Mouse (Mus musculus): ENCODE results near the gene Dad1.

Gene Dad1

DNA sequence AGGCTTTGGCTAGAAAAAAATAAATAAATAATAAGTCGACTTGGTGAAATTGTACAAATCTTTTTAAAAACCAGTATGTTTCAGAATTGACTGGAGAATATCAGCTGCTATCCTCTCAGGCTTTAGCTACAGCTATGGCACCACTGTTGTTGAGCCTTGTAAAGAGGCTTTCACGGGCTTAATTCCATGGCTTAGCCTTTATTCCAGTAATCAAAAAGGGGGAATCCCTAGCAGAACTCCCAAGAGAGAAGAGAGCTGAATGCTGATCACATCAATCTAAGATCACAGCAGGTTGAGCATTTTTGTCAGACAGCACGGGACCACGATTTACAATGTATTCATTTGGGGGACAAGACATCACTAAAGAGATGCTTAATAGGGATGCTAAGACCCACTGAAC lies 49.1 kb downstream of the Dad1 start:
- no peak for DNase-seq

DNA sequence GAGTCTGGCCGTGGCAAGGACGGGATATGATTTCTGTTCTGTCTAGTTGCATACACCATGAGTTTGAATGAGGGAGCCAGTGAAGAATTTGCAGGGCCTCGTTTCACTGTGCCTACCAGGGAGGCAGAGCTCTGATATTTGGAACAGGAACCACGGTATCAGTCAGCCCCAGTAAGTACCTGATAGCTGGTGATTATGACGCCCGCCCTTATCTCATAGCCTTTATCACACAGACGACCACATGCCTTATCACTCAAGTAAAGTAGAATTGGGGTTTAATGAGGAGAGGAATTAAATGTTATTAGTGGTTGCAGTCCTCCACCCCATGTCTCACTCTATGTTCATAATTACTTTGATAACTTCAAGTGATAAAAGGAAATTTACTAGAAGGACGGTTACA lies 49.6 kb downstream of the Dad1 start:
- no peak for DNase-seq

- no peak for DNase-seq
Measured at GRCm38 (mm10) chr14:54203776-54204175, 50.1 kb downstream of the Dad1 start.

- no peak for DNase-seq
Measured at GRCm38 (mm10) chr14:54203207-54203606, 50.7 kb downstream of the Dad1 start.

- DNase-seq = no peak
Measured at GRCm38 (mm10) chr14:54200363-54200762, 53.5 kb downstream of the Dad1 start.

DNA sequence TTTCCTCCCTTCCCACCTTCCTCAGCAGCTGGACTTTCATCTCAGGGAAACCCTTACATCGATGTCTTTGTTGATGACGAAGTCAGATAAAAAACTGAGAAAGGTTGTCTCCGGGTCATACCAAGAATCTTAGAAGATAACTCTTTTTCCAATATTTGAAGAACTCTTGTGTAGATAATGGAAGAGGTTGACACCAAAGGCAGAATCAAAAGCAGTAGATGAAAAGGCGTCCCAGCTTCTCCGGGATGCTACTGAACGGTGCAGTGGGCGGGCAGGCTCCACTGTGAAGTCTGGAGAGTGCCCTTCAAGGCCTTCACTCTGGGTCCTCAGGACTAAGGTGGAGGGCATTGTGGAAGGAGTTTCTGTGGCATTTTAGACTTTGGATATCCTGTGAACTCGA lies 54.2 kb downstream of the Dad1 start:
- DNase-seq = no peak

GRCm38 (mm10) chr14:54197740-54198139 lies 56.2 kb downstream of the Dad1 start:
- no peak for DNase-seq

DNA sequence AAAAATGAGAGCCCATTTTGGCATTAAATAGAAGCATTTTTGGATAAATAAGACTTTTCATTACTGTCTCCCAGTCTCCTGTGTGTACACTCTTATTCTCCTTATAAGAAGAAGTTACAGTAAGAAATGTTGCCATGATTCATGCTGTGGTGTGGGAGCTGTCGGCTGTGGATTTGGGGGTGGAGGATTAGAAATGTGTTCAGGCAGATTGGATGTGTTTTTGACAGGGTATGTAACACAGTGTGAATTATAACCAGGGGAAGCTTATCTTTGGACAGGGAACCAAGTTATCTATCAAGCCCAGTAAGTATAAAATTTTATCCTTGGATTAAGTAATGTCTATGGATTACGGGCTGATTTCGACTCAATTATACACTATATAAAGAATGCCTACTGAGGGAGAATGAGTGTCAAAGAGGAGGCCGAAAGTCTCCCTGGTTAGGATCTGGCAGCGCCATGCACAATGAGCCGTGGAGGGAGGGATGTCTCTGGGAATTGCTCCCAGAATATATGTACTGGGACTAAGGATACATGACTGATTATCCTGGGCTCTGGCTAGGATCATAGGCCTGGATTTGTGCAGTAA lies 58.0 kb downstream of the Dad1 start:
- no peak for DNase-seq

- no peak for DNase-seq
Measured at GRCm38 (mm10) chr14:54193354-54194133, 60.4 kb downstream of the Dad1 start.

GRCm38 (mm10) chr14:54192462-54192847 lies 61.4 kb downstream of the Dad1 start:
- DNase-seq = no peak

DNA sequence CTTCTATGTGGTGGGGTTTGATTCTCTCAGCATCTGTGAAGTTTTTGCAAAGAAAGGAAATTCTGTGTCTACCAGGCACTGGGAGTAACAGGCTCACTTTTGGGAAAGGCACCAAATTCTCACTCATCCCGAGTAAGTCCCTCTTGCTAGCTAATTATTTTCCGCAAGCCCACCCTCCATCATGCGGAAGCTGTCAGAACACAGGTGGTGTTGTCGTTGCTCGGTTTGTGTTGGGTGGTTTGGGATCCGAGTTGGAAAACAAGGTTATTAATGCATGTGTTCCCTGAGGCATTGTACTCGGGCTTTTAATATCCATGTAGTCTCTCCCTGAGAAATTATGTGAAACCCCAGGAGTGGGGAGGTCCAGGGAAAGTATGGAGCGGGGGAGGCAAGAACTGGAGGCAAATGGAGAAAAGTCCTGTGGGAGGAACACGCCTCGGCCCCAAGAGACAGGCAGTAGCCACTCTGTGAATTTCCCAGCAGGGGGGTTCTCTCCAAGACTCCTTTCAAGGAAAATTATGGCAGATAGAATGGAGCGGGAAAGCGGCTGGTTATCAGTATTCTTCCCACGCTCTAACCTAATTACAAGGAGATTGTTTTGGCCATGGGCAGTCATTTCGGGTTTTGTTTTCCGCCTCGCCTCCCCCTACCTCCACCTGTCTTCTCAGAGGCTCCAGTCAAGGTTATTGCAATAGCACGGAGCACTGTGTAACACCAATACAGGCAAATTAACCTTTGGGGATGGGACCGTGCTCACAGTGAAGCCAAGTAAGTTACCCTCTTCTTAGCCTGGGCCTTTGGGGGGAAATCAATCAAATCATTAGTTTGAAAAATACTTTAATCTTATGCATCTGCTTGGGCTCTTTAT lies 62.1 kb downstream of the Dad1 start:
- no peak for DNase-seq

DNA sequence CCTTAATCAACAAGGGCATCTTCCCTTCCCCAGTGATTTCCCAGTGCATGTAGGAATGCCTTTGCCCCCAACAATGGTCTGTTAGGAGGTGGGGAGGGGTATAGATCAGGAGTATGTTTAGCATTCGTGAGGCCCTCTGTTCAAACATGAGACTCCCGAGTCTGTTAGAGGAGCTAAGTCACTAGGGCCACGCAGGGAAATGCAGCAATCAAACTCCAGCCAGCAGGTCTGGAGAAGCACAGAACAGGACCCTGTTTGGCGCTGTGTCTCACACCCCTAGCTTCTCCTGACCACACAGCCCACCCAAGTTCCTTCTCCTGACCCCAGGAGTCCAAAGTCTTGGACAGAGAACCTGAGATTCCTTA lies 62.9 kb downstream of the Dad1 start:
- DNase-seq = no peak

- DNase-seq = no peak
Measured at GRCm38 (mm10) chr14:54190305-54191025, 63.4 kb downstream of the Dad1 start.

- no peak for DNase-seq
Measured at GRCm38 (mm10) chr14:54189255-54189654, 64.6 kb downstream of the Dad1 start.

DNA sequence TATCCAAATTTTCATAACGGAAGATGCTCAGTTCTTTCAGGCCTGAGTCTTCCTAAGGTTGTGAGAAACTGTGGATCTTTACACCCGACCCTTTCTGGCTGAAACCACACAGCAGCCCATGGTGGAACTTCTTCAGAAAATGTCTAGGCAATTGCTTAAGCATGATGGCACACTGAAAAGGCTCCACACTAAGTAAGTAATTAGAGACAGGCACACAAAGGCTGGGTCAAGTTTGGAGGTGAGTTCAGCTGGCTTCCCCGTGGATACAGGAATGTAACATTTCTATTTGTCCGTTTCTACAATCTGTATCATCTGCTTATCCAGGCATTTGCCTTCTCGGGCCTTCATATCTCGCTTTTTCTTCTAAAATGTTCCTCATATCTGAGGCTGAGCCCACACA lies 66.7 kb downstream of the Dad1 start:
- no peak for DNase-seq
